Mouse (Mus musculus) stomach, embryonic 14.5 days (tissue): ENCODE results near the gene Trim12c. TPM values are rescaled to one million over a fixed set of nuclear protein-coding genes. Genes with fewer than 3 reads are reported as not detected.
"Not testable (repeated sequence)": the region's sequence is repeated elsewhere in the genome, so short reads cannot be mapped to it uniquely, and the experiment has no call there.

ENCODE experiments used
- ATAC-seq: fragments of 200-750 bp; cut with Nextera tagmentation; 2 replicates; pipeline ENCODE4 v1.8.0; 2017; ENCODE audit warnings: low read depth, moderate TSS enrichment; ENCODE audit not compliant: insufficient number of reproducible peaks, insufficient read depth, low FRiP score
- H3K27ac ChIP-seq: fragments of 300-500 bp; sonication (generic); 2 replicates; pipeline ENCODE4 v1.5.1; 2014; ENCODE audit warnings: mild to moderate bottlenecking, low read length, moderate library complexity, mixed read lengths
- H3K27me3 ChIP-seq: fragments of 300-500 bp; sonication (generic); 2 replicates; pipeline ENCODE4 v1.6.1; 2014; ENCODE audit warnings: low read length, control low read depth, mixed read lengths; ENCODE audit not compliant: control insufficient read depth, insufficient read depth
- H3K36me3 ChIP-seq: fragments of 300-500 bp; sonication (generic); 2 replicates; pipeline ENCODE4 v1.6.1; 2014; ENCODE audit warnings: mild to moderate bottlenecking, control low read depth, low read length, moderate library complexity, mixed read lengths; ENCODE audit not compliant: control insufficient read depth, insufficient read depth
- H3K4me1 ChIP-seq: fragments of 300-500 bp; sonication (generic); 2 replicates; pipeline ENCODE4 v1.6.1; 2014; ENCODE audit warnings: low read length, control low read depth, mixed read lengths; ENCODE audit not compliant: control insufficient read depth, insufficient read depth
- H3K4me2 ChIP-seq: fragments of 300-500 bp; sonication (generic); replicated peaks from 2 replicates; pipeline ENCODE4 v1.6.1; 2014; ENCODE audit warnings: low read depth, low read length, control low read depth
- H3K4me3 ChIP-seq: fragments of 300-500 bp; sonication (generic); 2 replicates; pipeline ENCODE4 v1.5.1; 2014; ENCODE audit warnings: low read depth, low read length, control low read depth
- H3K9ac ChIP-seq: fragments of 300-500 bp; sonication (generic); replicated peaks from 2 replicates; pipeline ENCODE4 v1.6.1; 2014; ENCODE audit warnings: low read depth, mild to moderate bottlenecking, control low read depth, low read length, moderate library complexity, mixed read lengths
- H3K9me3 ChIP-seq: fragments of 300-500 bp; sonication (generic); 2 replicates; pipeline ENCODE4 v1.6.1; 2016; ENCODE audit warnings: low read depth, low read length, control low read depth; ENCODE audit not compliant: control insufficient read depth
- WGBS: fragments of 180-500 bp; shearing (Covaris S2); extraction: QIAGEN DNeasy Blood & Tissue Kit; methylation state at CpG from one replicate; pipeline ENCODE4 v1.1.7; 2014; 5-methylcytosine and 5-hydroxymethylcytosine counted together
- polyA plus RNA-seq: library from polyadenylated mRNA; unstranded; fragments of >200 nt; fragmentation: Nextera tagmentation; extraction: Ambion mirVana; gene quantifications from 2 replicates; pipeline ENCODE4 v1.2.1, GENCODE M21; 2014

Trim12c gene
- polyA plus RNA-seq, 1 experiment from 2014 or later = 3.1 TPM

DNA sequence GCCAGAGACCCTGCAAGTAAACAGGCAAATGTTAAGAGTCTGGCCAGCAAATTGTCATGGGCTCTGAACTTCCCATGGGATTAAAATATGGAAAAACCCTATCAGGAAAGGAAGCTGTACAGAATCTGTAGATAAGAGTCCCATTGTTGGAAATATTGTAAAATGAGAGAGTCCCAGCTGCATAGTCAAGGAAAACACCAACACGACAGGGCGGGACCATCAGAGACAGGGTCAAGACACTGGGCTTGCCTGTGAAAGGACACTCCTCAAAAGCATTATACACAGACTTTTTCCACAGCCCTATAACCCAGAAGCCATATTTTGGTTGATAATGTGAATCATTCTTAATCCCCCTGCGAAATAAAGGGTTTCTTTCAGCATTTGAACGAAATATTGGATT is 12.4 kb downstream of the Trim12c start:
- not testable (repeated sequence) for H3K4me2 ChIP-seq, H3K4me3 ChIP-seq, H3K4me1 ChIP-seq, H3K27me3 ChIP-seq, H3K27ac ChIP-seq, H3K36me3 ChIP-seq, H3K9me3 ChIP-seq, H3K9ac ChIP-seq, ATAC-seq
- 83% methylated on average over 2 of the region's 4 CpGs for WGBS

- WGBS = 80% methylated on average over 3 of the region's 3 CpGs
- H3K9me3 ChIP-seq, H3K4me1 ChIP-seq, H3K27me3 ChIP-seq, H3K4me2 ChIP-seq, H3K4me3 ChIP-seq, ATAC-seq, H3K27ac ChIP-seq, H3K36me3 ChIP-seq, H3K9ac ChIP-seq: not testable (repeated sequence)
Measured at GRCm38 (mm10) chr7:104335547-104335946, 17.6 kb downstream of the Trim12c start.

- H3K4me1 ChIP-seq, ATAC-seq, H3K4me3 ChIP-seq, H3K4me2 ChIP-seq, H3K27ac ChIP-seq, H3K36me3 ChIP-seq, H3K9ac ChIP-seq, H3K9me3 ChIP-seq, H3K27me3 ChIP-seq: not testable (repeated sequence)
- 93% methylated on average over 2 of the region's 2 CpGs for whole genome bisulfite sequencing
Measured at GRCm38 (mm10) chr7:104329171-104329570, 24.0 kb downstream of the Trim12c start, which contains the start of gene Trim34b. TSS of gene Trim34b (plus strand) at chr7:104329471.

GRCm38 (mm10) chr7:104322028-104322427 is 31.1 kb downstream of the Trim12c start:
- no peaks in the 10 kb centered on the region for H3K9me3 ChIP-seq
- no peaks in the 10 kb centered on the region for H3K36me3 ChIP-seq
- no peaks in the 10 kb centered on the region for H3K4me1 ChIP-seq
- no peak overlapping the region for H3K9ac ChIP-seq
- no peak overlapping the region for H3K27ac ChIP-seq
- no peak overlapping the region for H3K4me2 ChIP-seq
- H3K4me3 ChIP-seq = no peak overlapping the region
- WGBS = 69% methylated on average over 9 of the region's 9 CpGs
- no peaks in the 10 kb centered on the region for H3K27me3 ChIP-seq
- ATAC-seq = no peak

GRCm38 (mm10) chr7:104315369-104316080 is 37.6 kb downstream of the Trim12c start, which contains the start of gene Trim12a:
TSS of gene Trim12a (minus strand) at chr7:104315466.
- not testable (repeated sequence) for H3K27ac ChIP-seq, H3K4me1 ChIP-seq, H3K9ac ChIP-seq, H3K36me3 ChIP-seq, H3K27me3 ChIP-seq, H3K9me3 ChIP-seq
- ATAC-seq = peak; percentile 86
- 21% methylated on average over 4 of the region's 4 CpGs for WGBS
- Histone ChIP-seq H3K4me3 (peak within 1 kb of the TSS; percentile 31), H3K4me2 (peak within 1 kb of the TSS; percentile 41)

GRCm38 (mm10) chr7:104314796-104315353 is 38.3 kb downstream of the Trim12c start:
- no peak for ATAC-seq
- H3K27ac ChIP-seq = no peak overlapping the region

GRCm38 (mm10) chr7:104291638-104292400 is 61.3 kb downstream of the Trim12c start:
- Histone ChIP-seq H3K27ac (no peak overlapping the region), H3K36me3 (no peaks in the 10 kb centered on the region), H3K4me1 (no peaks in the 10 kb centered on the region), H3K4me2 (no peak overlapping the region), H3K27me3 (no peaks in the 10 kb centered on the region), H3K9me3 (no peaks in the 10 kb centered on the region), H3K9ac (no peak overlapping the region), H3K4me3 (no peak overlapping the region)
- 77% methylated on average over 5 of the region's 5 CpGs for WGBS
- no peak for ATAC-seq

More at GRCm38 (mm10) chr7:104314796-104315353, 38.3 kb downstream of the Trim12c start:
- no peaks in the 10 kb centered on the region for H3K36me3 ChIP-seq
- no peaks in the 10 kb centered on the region for H3K27me3 ChIP-seq
- no peaks in the 10 kb centered on the region for H3K9me3 ChIP-seq
- H3K4me1 ChIP-seq = no peaks in the 10 kb centered on the region
- H3K4me2 ChIP-seq = peak overlapping the region; percentile 41
- no peak overlapping the region for H3K9ac ChIP-seq
- 11% methylated on average over 15 of the region's 15 CpGs for whole genome bisulfite sequencing
- H3K4me3 ChIP-seq = peak overlapping the region; percentile 31

DNA sequence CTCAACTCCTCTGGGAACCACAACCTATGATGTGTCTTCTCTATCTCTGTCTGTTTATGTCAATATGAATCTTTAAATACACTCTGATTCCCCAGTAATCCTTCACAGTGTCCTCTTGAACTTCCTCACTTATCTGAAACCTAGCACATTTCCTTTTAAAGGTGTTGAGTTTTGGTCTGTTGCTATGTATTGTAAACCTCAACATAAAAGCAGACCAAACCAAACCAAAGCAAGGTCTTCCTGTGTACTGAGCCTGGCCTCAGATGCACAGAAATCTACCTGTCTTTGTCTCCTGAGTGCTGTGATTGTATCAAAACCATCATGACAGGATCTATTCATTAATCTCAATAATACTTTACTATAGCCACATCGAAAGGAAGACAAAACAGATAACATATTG is 62.5 kb downstream of the Trim12c start:
- WGBS = 76% methylated on average over 1 of the region's 1 CpGs
- no peaks in the 10 kb centered on the region for H3K9me3 ChIP-seq
- no peaks in the 10 kb centered on the region for H3K4me1 ChIP-seq
- H3K36me3 ChIP-seq = no peaks in the 10 kb centered on the region
- H3K9ac ChIP-seq = no peak overlapping the region
- H3K4me2 ChIP-seq = no peak overlapping the region
- no peaks in the 10 kb centered on the region for H3K27me3 ChIP-seq
- H3K4me3 ChIP-seq = no peak overlapping the region
- no peak overlapping the region for H3K27ac ChIP-seq
- ATAC-seq = no peak
